Mouse (Mus musculus) midbrain, embryonic 11.5 days (tissue): ENCODE measurements around the gene Rps19. TPM values are rescaled to one million over a fixed set of nuclear protein-coding genes. Genes with fewer than 3 reads are reported as not detected.
A peak's percentile ranks its signal among the peaks of the same experiment; 100 is the strongest.

Experiments
- ATAC-seq: fragments of 200-750 bp; cut with Nextera tagmentation; 2 replicates; pipeline ENCODE4 v1.8.0; 2017; ENCODE audit warnings: moderate TSS enrichment, moderate library complexity; ENCODE audit not compliant: low FRiP score
- DNase-seq: peaks from one replicate; pipeline ENCODE4 v3.0.0; 2015; ENCODE audit warnings: low spot score; ENCODE audit errors: missing footprints
- H3K27ac ChIP-seq: fragments of 300-500 bp; sonication (generic); 2 replicates; pipeline ENCODE4 v1.5.1; 2014; ENCODE audit warnings: low read depth, low read length
- H3K27me3 ChIP-seq: fragments of 300-500 bp; sonication (generic); 2 replicates; pipeline ENCODE4 v1.6.1; 2014; ENCODE audit warnings: mild to moderate bottlenecking, low read length, moderate library complexity, mixed read lengths; ENCODE audit not compliant: control insufficient read depth, insufficient read depth
- H3K36me3 ChIP-seq: fragments of 300-500 bp; sonication (generic); 2 replicates; pipeline ENCODE4 v1.6.1; 2014; ENCODE audit warnings: mild to moderate bottlenecking, low read length, moderate library complexity, mixed read lengths; ENCODE audit not compliant: control insufficient read depth, insufficient read depth
- H3K4me1 ChIP-seq: fragments of 300-500 bp; sonication (generic); 2 replicates; pipeline ENCODE4 v1.6.1; 2014; ENCODE audit warnings: low read length; ENCODE audit not compliant: control insufficient read depth, insufficient read depth
- H3K4me2 ChIP-seq: fragments of 300-500 bp; sonication (generic); 2 replicates; pipeline ENCODE4 v1.6.1; 2014; ENCODE audit warnings: mild to moderate bottlenecking, moderate library complexity
- H3K4me3 ChIP-seq: fragments of 300-500 bp; sonication (generic); 2 replicates; pipeline ENCODE4 v1.5.1; 2014; ENCODE audit warnings: low read depth, low read length
- H3K9ac ChIP-seq: fragments of 300-500 bp; sonication (generic); 2 replicates; pipeline ENCODE4 v1.6.1; 2014; ENCODE audit warnings: low read length
- H3K9me3 ChIP-seq: fragments of 300-500 bp; sonication (generic); 2 replicates; pipeline ENCODE4 v1.6.1; 2016; ENCODE audit warnings: low read length; ENCODE audit not compliant: control insufficient read depth
- WGBS: fragments of 180-500 bp; shearing (Covaris S2); extraction: QIAGEN DNeasy Blood & Tissue Kit; methylation state at CpG from one replicate; pipeline ENCODE4 v1.1.7; 2014; 5-methylcytosine and 5-hydroxymethylcytosine counted together
- polyA plus RNA-seq: library from polyadenylated mRNA; unstranded; fragments of >200 nt; fragmentation: Nextera tagmentation; extraction: Ambion mirVana; gene quantifications from 2 replicates; pipeline ENCODE4 v1.2.1, GENCODE M21; 2014

The Rps19 gene
- polyA plus RNA-seq, 1 experiment from 2014 or later, result 1,929 TPM

GRCm38 (mm10) chr7:24850162-24850561 is 34.0 kb upstream of the Rps19 start:
- Histone ChIP-seq H3K27ac (no peak overlapping the region), H3K27me3 (no peaks in the 10 kb centered on the region), H3K4me1 (no peaks in the 10 kb centered on the region), H3K4me3 (no peak overlapping the region), H3K36me3 (no peaks in the 10 kb centered on the region), H3K9ac (no peak overlapping the region), H3K9me3 (no peaks in the 10 kb centered on the region), H3K4me2 (no peak overlapping the region)
- 39% methylated on average over 5 of the region's 5 CpGs for WGBS
- no peak for ATAC-seq
- DNase-seq, result no peak

- H3K36me3 ChIP-seq, result no peaks in the 10 kb centered on the region
Measured at GRCm38 (mm10) chr7:24850899-24851303, 33.3 kb upstream of the Rps19 start.

GRCm38 (mm10) chr7:24851596-24852325 is 32.4 kb upstream of the Rps19 start:
- H3K4me1 ChIP-seq, result no peaks in the 10 kb centered on the region
- no peak for DNase-seq
- no peaks in the 10 kb centered on the region for H3K27me3 ChIP-seq
- no peaks in the 10 kb centered on the region for H3K36me3 ChIP-seq
- H3K27ac ChIP-seq, result no peak overlapping the region
- H3K4me2 ChIP-seq, result no peak overlapping the region
- no peaks in the 10 kb centered on the region for H3K9me3 ChIP-seq
- no peak overlapping the region for H3K9ac ChIP-seq
- 92% methylated on average over 5 of the region's 5 CpGs for WGBS
- H3K4me3 ChIP-seq, result no peak overlapping the region
- ATAC-seq, result no peak

More at GRCm38 (mm10) chr7:24850899-24851303, 33.3 kb upstream of the Rps19 start:
- Histone ChIP-seq H3K27me3 (no peaks in the 10 kb centered on the region), H3K4me3 (no peak overlapping the region), H3K9ac (no peak overlapping the region), H3K27ac (no peak overlapping the region), H3K9me3 (no peaks in the 10 kb centered on the region), H3K4me1 (no peaks in the 10 kb centered on the region), H3K4me2 (no peak overlapping the region)
- DNase-seq (no peak), ATAC-seq (peak; percentile 16; the same call in 1 of the 2 replicates)
- 38% methylated on average over 6 of the region's 6 CpGs for WGBS

- Histone ChIP-seq H3K9ac (no peak overlapping the region), H3K27me3 (no peaks in the 10 kb centered on the region), H3K27ac (no peak overlapping the region), H3K9me3 (no peaks in the 10 kb centered on the region), H3K36me3 (no peaks in the 10 kb centered on the region), H3K4me3 (no peak overlapping the region), H3K4me2 (no peak overlapping the region), H3K4me1 (no peaks in the 10 kb centered on the region)
- 0 out of 2 replicates have a peak, but pooled peaks have one; percentile 35 for ATAC-seq
- DNase-seq, result no peak
- 79% methylated on average over 8 of the region's 8 CpGs for WGBS
Measured at GRCm38 (mm10) chr7:24852557-24853232, 31.5 kb upstream of the Rps19 start.

- DNase-seq, result no peak
Measured at GRCm38 (mm10) chr7:24853233-24853563, 31.0 kb upstream of the Rps19 start.

GRCm38 (mm10) chr7:24853695-24854094 is 30.5 kb upstream of the Rps19 start:
- H3K4me2 ChIP-seq, result no peak overlapping the region
- 56% methylated on average over 7 of the region's 7 CpGs for WGBS

More at GRCm38 (mm10) chr7:24853233-24853563, 31.0 kb upstream of the Rps19 start:
- Histone ChIP-seq H3K4me1 (no peaks in the 10 kb centered on the region), H3K4me3 (no peak overlapping the region), H3K27ac (no peak overlapping the region), H3K9ac (no peak overlapping the region), H3K36me3 (no peaks in the 10 kb centered on the region), H3K9me3 (no peaks in the 10 kb centered on the region), H3K27me3 (no peaks in the 10 kb centered on the region), H3K4me2 (no peak overlapping the region)
- no peak for ATAC-seq

GRCm38 (mm10) chr7:24856460-24857120 is 27.6 kb upstream of the Rps19 start:
- no peaks in the 10 kb centered on the region for H3K9me3 ChIP-seq
- no peaks in the 10 kb centered on the region for H3K36me3 ChIP-seq
- no peaks in the 10 kb centered on the region for H3K4me1 ChIP-seq
- 31% methylated on average over 6 of the region's 6 CpGs for WGBS
- DNase-seq (no peak), ATAC-seq (no peak)
- H3K27me3 ChIP-seq, result no peaks in the 10 kb centered on the region
- H3K4me2 ChIP-seq, result no peak overlapping the region
- H3K9ac ChIP-seq, result no peak overlapping the region
- H3K4me3 ChIP-seq, result no peak overlapping the region
- no peak overlapping the region for H3K27ac ChIP-seq

More at GRCm38 (mm10) chr7:24853695-24854094, 30.5 kb upstream of the Rps19 start:
- Histone ChIP-seq H3K27me3 (no peaks in the 10 kb centered on the region), H3K4me3 (no peak overlapping the region), H3K4me1 (no peaks in the 10 kb centered on the region), H3K9me3 (no peaks in the 10 kb centered on the region), H3K27ac (no peak overlapping the region), H3K9ac (peak overlapping the region; percentile 18; the same call in 1 of the 2 replicates), H3K36me3 (no peaks in the 10 kb centered on the region)
- ATAC-seq (no peak), DNase-seq (no peak)

GRCm38 (mm10) chr7:24859234-24859633 is 24.9 kb upstream of the Rps19 start:
- DNase-seq (no peak), ATAC-seq (no peak)
- Histone ChIP-seq H3K4me2 (no peak overlapping the region), H3K36me3 (no peaks in the 10 kb centered on the region), H3K27ac (no peak overlapping the region), H3K4me3 (no peak overlapping the region), H3K9ac (no peak overlapping the region), H3K9me3 (no peaks in the 10 kb centered on the region), H3K27me3 (no peaks in the 10 kb centered on the region), H3K4me1 (no peaks in the 10 kb centered on the region)
- 81% methylated on average over 5 of the region's 5 CpGs for WGBS

- WGBS, result 93% methylated on average over 7 of the region's 7 CpGs
- H3K4me1 ChIP-seq, result no peaks in the 10 kb centered on the region
- no peak within 1 kb of the TSS for H3K4me3 ChIP-seq
- DNase-seq (no peak), ATAC-seq (no peak)
- no peaks in the 10 kb centered on the region for H3K9me3 ChIP-seq
- H3K36me3 ChIP-seq, result no peaks in the 10 kb centered on the region
- H3K9ac ChIP-seq, result no peak within 1 kb of the TSS
- H3K27ac ChIP-seq, result no peak within 1 kb of the TSS
- H3K4me2 ChIP-seq, result no peak within 1 kb of the TSS
- H3K27me3 ChIP-seq, result no peaks in the 10 kb centered on the region
Measured at GRCm38 (mm10) chr7:24861913-24862312, 22.3 kb upstream of the Rps19 start, which contains the start of gene Gm9844. Gm9844 (plus strand) TSS chr7:24862213.
